Mouse (Mus musculus) cerebellum, adult (tissue): ENCODE measurements around the gene Ssc4d.
A peak's percentile ranks its signal among the peaks of the same experiment; 100 is the strongest.

Experiments used
- ATAC-seq: cut with Nextera tagmentation; 2 replicates; pipeline ENCODE4 v1.9.2; 2017; ENCODE audit warnings: mild to moderate bottlenecking, moderate library complexity, mixed read lengths; ENCODE audit not compliant: insufficient number of reproducible peaks, low FRiP score, low TSS enrichment

Gene Ssc4d

GRCm38 (mm10) chr5:135946621-135947020 is 27.7 kb downstream of the Ssc4d start:
- ATAC-seq, result no peak

GRCm38 (mm10) chr5:135945916-135946408 is 28.4 kb downstream of the Ssc4d start:
- ATAC-seq, result no peak

GRCm38 (mm10) chr5:135942710-135943109 is 31.6 kb downstream of the Ssc4d start:
- no peak for ATAC-seq

GRCm38 (mm10) chr5:135940587-135940986 is 33.7 kb downstream of the Ssc4d start:
- ATAC-seq, result no peak

GRCm38 (mm10) chr5:135935641-135936190 is 38.6 kb downstream of the Ssc4d start:
- ATAC-seq, result no peak

- ATAC-seq, result no peak
Measured at GRCm38 (mm10) chr5:135935176-135935523, 39.2 kb downstream of the Ssc4d start.

GRCm38 (mm10) chr5:135934481-135935175 is 39.7 kb downstream of the Ssc4d start, which contains the start of gene Ywhag:
TSS of gene Ywhag (minus strand) at chr5:135934616.
- ATAC-seq, result peak; percentile 94

GRCm38 (mm10) chr5:135933900-135934441 is 40.4 kb downstream of the Ssc4d start:
- ATAC-seq, result peak; percentile 56

GRCm38 (mm10) chr5:135933222-135933899 is 41.0 kb downstream of the Ssc4d start:
- no peak for ATAC-seq

GRCm38 (mm10) chr5:135932359-135932758 is 42.0 kb downstream of the Ssc4d start:
- no peak for ATAC-seq

GRCm38 (mm10) chr5:135931526-135931925 is 42.8 kb downstream of the Ssc4d start:
- no peak for ATAC-seq

GRCm38 (mm10) chr5:135929685-135930424 is 44.5 kb downstream of the Ssc4d start:
- ATAC-seq, result no peak

GRCm38 (mm10) chr5:135923901-135924300 is 50.4 kb downstream of the Ssc4d start:
- ATAC-seq, result no peak

- no peak for ATAC-seq
Measured at GRCm38 (mm10) chr5:135919902-135920301, 54.4 kb downstream of the Ssc4d start.

GRCm38 (mm10) chr5:135918593-135918992 is 55.7 kb downstream of the Ssc4d start:
- no peak for ATAC-seq

- no peak for ATAC-seq
Measured at GRCm38 (mm10) chr5:135918059-135918437, 56.3 kb downstream of the Ssc4d start.

- no peak for ATAC-seq
Measured at GRCm38 (mm10) chr5:135917327-135918058, 56.8 kb downstream of the Ssc4d start.

GRCm38 (mm10) chr5:135916601-135917000 is 57.7 kb downstream of the Ssc4d start:
- ATAC-seq, result 0 out of 2 replicates have a peak, but pooled peaks have one; percentile 51

- no peak for ATAC-seq
Measured at GRCm38 (mm10) chr5:135916051-135916565, 58.2 kb downstream of the Ssc4d start.

GRCm38 (mm10) chr5:135914156-135914555 is 60.2 kb downstream of the Ssc4d start:
- ATAC-seq, result peak; percentile 54; the same call in 1 of the 2 replicates
